Mouse (Mus musculus): Measurements from ENCODE around the gene Rras2. TPM values are rescaled to one million over a fixed set of nuclear protein-coding genes. Genes with fewer than 3 reads are reported as not detected.

Rras2 gene
- total RNA-seq, 2 experiments from 2014 or later = 13.9 to 18.5 TPM

DNA sequence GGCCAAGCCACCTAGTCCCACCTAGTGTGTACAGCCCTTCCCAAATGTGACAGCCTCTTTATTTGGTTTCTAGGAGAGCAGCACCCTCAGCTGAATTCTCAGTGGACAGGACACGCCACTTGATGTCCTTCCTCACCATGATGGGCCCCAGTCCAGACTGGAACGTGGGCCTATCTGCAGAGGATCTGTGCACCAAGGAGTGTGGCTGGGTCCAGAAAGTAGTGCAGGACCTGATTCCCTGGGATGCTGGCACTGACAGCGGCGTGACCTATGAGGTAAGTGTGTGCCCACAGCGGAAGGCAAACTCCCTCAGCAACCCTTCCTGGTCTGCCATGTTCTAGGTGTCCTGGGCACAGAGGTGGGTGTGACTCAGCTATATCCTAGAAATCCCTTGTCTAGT lies 88.8 kb downstream of the Rras2 start:
- no peak for DNase-seq

DNA sequence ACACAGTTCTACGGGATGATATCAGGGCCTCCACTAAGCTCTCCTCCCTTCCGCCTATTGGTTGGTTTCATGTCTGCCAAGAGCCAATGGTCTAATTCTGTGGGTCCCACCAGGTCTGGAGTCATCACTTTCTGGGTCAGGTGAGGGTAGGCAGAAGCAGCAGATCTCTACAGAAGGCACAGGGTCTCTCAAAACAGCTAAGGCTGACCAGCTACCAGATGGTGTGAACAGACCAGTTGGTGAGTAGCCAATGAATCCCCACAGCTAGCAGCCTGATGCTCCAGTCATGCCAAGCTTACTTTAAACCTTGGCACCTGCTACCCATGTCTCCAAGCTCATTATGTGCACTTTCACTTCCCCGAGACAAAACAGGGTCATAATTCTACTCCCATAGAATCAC lies 90.2 kb downstream of the Rras2 start:
- no peak for DNase-seq

DNA sequence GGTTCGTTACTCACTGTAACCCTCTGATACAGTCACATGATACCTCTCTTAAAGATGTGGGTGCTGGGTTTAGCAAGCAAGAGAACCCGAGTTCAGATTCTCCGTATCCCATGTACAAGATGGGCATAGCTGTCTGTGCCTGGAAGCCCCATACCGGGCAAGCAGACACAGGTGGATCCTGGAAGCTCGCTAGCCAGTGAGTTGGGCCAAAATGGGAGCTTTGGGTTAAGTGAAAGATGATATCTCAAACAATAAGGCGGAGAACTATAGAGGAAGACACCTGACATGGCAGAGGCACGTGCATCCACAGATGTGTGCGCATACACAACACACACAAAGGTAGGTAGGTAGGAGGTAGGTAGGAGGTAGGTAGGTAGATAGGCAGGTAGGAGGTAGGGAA lies 90.7 kb downstream of the Rras2 start:
- no peak for DNase-seq

DNA sequence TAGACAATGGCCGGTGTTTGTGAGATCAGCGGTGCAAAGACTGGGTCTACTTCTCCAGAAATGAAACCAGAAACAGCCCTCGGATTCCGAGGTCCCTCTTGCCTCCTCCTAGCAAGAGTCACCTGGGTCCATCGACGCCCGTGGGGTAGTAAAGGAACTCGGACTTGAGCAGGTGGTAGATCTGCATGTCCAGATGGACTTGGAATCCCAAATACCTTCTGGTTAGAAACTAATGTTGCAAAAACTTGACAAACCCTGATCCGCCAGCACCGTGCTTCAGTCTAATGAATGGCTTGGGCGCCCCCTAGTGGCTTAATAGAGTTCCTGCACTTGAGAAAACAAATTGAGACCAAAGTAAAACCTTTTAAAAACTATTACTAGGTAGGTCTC lies 96.9 kb downstream of the Rras2 start:
- DNase-seq = peak; percentile 30

DNA sequence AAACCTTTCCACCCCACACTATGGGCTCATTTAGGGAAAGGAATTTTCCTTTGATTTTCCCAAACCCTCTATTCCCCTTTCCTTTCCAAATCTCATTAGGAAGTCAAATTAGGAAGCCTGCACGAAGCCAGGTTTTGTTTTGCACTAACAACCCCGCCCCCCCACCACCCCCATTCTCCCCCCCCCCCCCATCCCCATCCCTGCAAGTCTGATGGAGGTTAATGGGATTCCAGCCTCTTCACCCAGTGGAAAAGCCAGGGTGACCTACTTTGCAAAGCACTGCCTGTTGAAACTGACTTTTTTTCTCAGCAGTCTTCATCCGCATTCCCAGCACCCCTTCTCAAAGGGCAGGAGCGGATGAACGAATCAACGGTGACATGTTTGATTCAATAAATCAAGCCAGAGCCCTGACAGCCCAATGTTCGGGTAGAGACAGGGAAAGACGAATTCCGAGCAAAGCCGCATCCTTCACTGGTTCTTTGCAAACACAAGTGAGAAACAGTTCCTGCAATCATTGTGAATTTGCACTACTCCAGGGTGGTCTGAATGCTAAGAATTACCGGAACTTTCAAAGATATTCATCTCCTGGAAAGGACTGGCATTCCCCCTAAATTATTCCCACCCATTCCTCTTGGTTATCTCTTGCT lies 97.4 kb downstream of the Rras2 start:
- DNase-seq = no peak

DNA sequence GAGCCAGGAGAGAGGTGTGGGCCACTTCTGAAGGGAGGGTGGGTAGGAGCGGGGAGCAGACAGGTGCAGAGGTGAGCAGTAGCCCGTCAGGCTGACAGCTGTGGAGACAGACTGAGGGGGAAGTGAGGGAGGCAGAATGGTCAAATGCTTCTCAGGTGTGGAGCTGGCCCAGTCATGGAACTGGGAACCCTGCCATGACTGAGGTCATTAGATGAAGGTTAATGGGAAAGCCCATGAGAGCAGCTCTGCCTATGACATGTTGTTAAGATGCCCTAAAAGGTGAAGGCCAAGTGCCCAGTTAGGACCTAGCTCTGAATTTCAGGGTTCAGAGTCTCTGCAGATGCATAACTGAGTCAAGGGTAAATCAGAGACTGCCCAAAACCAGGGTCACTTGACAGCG lies 98.7 kb downstream of the Rras2 start:
- no peak for DNase-seq

DNA sequence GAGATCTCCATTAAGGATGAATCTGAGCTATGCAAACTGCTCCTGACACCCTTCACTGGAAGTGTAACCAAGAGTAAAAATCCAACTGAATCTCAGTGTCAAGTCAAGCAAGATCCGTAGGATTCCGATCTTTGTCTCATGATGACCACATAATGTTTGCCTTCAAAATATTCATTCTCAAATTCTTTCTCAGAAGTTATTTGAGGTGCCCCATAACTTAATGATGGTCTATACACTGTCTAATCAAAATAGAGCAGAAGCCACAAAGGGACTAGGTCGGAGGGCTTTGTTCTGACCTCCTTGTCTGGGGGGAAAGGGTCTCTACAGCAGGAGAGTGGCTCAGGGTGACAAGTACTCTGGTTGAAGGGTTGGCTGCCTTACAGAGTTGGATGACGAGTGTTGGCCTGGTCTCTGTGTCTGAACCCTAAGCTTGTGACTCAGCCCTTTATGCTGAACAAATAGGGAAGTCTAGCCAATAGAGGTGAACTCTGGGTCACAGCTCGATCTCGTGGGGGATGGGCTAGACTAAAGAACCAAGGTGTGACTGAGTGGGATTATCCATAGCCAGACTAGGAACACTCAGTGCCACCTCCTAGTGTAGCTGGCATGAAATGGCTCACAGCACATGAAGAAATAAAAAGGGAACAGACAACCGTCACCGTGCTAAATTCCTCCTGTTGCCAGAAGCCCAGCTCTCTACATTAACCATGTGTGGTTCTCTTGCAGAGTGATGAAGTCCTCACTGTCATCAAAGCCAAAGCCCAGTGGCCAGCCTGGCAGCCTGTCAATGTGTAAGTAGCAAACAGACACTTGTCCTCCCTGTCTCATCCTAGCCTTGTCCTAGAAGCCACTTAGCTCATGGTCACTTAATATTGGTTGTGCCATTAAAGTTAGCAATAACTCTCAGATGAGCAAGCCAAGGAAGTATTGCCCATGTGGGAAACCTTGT lies 101.3 kb downstream of the Rras2 start:
- no peak for DNase-seq

DNA sequence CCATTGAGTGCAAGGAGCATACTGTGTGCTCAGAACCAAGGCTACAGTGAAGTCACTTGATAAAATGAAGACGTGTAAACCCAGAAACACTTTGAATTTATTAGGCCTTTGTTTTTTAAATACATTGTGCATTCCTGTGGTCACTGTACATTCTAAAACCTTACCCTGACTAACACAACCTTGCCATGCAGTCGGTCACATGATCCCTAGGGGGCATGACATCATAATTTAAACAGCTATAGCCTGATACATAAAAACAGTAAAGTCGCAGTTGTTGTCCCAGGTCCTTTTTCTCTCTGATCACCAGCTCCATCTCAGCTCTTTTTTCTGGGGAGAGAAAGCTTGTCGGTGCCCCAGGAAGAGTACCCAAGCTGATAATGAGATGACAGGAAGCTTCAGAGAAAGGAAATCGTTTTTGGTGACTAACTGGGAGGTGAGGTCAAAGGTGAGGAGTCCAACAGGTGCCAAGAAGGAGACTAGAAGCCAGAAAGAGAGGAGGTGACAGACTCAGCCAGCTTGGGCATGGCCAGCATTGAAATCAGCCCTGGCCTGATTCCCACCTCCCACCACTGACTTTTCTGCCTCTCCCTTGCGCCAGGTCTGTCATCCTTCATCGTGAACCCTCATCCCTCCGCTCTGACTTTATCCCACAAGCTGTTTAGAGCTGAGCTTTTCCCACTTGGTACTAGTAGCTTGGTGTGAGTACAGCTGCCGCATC lies 105.7 kb downstream of the Rras2 start:
- no peak for DNase-seq

DNA sequence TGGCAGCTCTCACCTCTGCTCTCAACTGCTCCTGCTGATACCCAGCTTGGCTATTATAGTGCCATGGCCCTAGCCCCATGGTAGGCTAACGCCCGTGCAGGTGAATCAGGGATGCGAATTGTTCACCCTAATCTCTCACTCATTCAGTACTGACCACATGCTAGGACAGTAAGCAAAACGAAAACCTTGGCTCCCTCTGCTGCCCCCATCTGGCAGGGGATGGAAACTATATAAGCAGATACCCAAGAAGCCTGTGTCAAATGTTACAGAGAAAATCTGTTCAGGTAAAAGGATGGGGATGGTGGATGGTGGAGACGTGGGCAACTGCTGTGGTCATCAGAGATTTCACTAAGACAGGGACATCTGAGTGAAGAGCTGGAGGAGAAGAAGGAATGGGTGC lies 110.0 kb downstream of the Rras2 start:
- DNase-seq = no peak

DNA sequence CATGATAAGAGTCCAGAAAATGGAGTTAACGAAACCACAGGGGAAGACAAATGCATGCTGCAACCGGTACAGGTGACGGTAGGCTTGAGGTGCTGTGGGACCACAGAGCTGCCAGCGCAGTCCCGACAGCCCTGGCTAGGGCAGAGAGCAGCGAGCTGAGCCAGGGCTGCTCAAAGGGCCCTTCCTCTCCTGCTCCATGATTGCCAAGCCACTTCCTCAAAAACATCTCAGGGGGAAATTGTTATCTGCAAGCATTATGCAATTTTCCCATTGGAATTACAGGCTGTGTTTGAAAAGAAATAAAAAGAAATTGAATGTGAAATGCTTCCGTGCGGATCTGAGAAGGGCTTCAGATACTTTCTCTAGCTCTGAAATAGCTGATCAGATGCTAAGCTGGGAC lies 111.1 kb downstream of the Rras2 start:
- no peak for DNase-seq

DNA sequence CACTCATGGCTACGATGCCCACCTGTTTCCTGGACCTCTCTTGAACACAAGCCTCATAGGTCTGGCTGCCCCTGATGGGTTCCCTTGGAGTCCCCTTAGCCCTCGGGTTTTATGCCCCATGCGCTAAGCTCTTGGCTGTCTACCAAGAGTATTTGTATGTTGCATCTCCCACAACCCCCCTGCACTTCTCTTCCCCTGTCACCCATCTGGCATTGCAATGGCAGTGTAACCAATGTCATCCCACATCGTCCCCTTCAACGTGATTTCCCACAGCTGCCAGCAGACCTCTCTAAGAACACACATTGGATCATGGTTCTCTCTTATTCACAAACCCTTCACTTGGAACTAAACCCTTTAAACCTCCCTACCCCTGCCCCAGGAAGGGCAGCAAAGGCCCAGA lies 112.1 kb downstream of the Rras2 start:
- no peak for DNase-seq

DNA sequence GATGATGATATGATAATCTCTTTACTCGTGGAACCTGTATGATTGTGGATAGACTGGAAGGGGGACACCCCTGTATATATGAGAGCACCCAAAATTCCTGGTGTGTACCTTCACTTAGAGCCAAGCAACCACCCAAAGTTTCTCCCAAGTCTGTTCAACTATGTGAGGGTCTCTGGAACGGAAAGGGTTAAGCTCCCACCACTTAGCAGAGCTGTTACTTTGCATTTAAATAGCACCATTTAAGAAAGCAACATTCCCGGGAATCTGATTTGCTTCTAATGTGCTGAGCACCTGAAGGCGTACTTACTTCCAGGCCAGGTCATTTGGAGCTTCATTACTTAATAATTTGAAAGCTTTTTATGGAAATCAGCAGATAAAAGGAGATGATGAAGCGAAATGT lies 113.4 kb downstream of the Rras2 start:
- DNase-seq = no peak

DNA sequence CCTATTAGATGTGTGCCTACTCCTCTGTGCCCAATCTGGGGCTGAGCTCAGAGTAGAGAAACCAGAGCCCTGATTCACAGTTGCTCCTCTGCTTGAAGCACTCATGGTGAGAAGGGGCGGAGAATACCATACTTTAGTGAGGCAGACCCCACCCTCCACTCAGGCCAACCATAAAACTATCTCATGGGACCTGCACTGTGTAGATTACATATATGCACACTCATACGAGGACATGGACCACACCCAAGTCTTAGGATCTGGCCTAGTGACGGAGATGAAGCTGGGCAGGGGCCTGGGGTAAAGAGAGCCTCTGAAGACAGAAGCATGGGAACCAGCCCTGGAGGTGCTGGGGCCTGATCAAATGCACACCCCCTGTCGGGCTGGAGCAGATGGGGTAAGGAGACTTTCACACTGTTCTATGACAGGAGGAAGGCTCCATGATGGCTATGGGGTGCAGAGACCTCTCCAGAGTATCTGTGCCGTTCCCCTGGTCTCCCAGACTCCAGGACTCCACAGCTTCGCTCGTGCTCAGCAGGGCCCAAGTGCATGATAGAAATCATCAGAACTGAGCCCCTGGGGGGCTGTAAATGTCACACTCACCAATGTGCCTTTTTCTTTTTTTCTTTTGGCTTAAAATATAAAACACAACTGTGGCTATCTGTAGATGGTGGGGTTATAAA lies 119.8 kb downstream of the Rras2 start:
- no peak for DNase-seq

Other genes with a start within 250 kb of the Rras2 start
- gene Copb1, start 136.9 kb upstream of the Rras2 start, total RNA-seq (2021) = 10 to 100 TPM; 24.1 to 27.9 TPM
- 10 to 100 TPM; 90.6 to 99.7 TPM for gene Psma1, start 158.3 kb upstream of the Rras2 start, total RNA-seq (2021)